Mouse (Mus musculus) heart, adult 2 months (tissue): Measurements from ENCODE around the gene Tbx20. TPM values are rescaled to one million over a fixed set of nuclear protein-coding genes. Genes with fewer than 3 reads are reported as not detected.

Source experiments
- DNase-seq, 2 experiments: peaks; one replicate each; pipeline ENCODE4 v3.0.0; 2021
- H3K27ac ChIP-seq: fragments of 200-600 bp; 2 replicates; pipeline ENCODE4 v1.8.1; 2022
- H3K27me3 ChIP-seq: fragments of 200-500 bp; 2 replicates; pipeline ENCODE4 v1.6.1; 2012; ENCODE audit warnings: mild to moderate bottlenecking, low read length, inconsistent platforms, mixed read lengths; ENCODE audit not compliant: control insufficient read depth, insufficient read depth
- H3K36me3 ChIP-seq: fragments of 200-500 bp; 2 replicates; pipeline ENCODE4 v1.6.1; 2012; ENCODE audit warnings: low read length, inconsistent platforms; ENCODE audit not compliant: control insufficient read depth, insufficient read depth
- H3K4me1 ChIP-seq: fragments of 200-500 bp; 2 replicates; pipeline ENCODE4 v1.6.1; 2011; ENCODE audit warnings: low read length; ENCODE audit not compliant: control insufficient read depth, insufficient read depth
- H3K4me3 ChIP-seq: fragments of 200-600 bp; 2 replicates; pipeline ENCODE4 v1.8.1; 2022
- H3K79me2 ChIP-seq: fragments of 200-500 bp; replicated peaks from 2 replicates; pipeline ENCODE4 v1.6.1; 2012; ENCODE audit warnings: mild to moderate bottlenecking, inconsistent platforms, low read length, moderate library complexity, mixed read lengths; ENCODE audit not compliant: control insufficient read depth, insufficient read depth
- H3K9ac ChIP-seq: fragments of 200-500 bp; 2 replicates; pipeline ENCODE4 v1.6.1; 2012; ENCODE audit warnings: low read depth, mild to moderate bottlenecking, control low read depth, inconsistent platforms, low read length, mixed read lengths
- CTCF ChIP-seq: fragments of 200-600 bp; IDR thresholded peaks from 2 replicates; pipeline ENCODE4 v1.8.1; 2022; ENCODE audit warnings: antibody characterized with exemption, mild to moderate bottlenecking, moderate library complexity
- EP300 ChIP-seq: fragments of 200-500 bp; IDR thresholded peaks from 2 replicates; pipeline ENCODE4 v1.6.1; 2011; ENCODE audit warnings: low read depth, low read length, control low read depth; ENCODE audit not compliant: insufficient read depth
- POLR2A ChIP-seq: fragments of 200-500 bp; IDR thresholded peaks from 2 replicates; pipeline ENCODE4 v1.6.1; 2011; ENCODE audit warnings: mild to moderate bottlenecking, low read depth, low read length, control low read depth; ENCODE audit not compliant: insufficient read depth
- WGBS: fragments of 180-500 bp; shearing (Covaris S2); methylation state at CpG from one replicate; pipeline ENCODE4 v1.1.7; 2018; 5-methylcytosine and 5-hydroxymethylcytosine counted together
- intact Hi-C: fragments of 180-260 bp; cut with DNase I; formaldehyde crosslinking; loops from one replicate; pipeline ENCODE4 v1.15.1; 2025
- polyA plus RNA-seq: library from polyadenylated mRNA; depleted of rRNA; stranded (reverse); fragments of >200 nt; gene quantifications from 2 replicates; pipeline ENCODE4 v1.2.3, GENCODE M21; 2012; rRNA removed
- total RNA-seq, 2 experiments: library from RNA; stranded (reverse); gene quantifications; 2 replicates each; pipeline ENCODE4 v1.2.3; 2021

Tbx20 gene
- total and polyA plus RNA-seq, 3 experiments: 33.9 to 83.2 (median 83.0) TPM

DNA sequence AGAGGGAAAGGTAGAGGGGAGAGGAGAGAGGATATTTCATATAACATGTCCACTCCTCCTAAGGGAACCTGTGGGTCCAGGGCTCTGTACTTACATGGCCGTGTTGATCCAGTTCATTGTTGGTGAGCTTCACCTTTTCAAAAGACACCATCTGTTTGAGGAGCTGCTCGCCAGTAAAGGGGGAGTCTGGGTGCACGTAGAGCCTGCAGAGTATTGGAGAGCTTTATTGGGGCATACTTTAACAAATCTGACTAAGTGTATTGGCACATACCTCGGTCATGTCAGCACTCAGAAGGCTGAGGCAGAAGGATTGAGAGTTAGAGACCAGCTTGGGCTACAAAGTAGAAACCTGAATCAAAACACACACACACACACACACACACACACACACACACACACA, 8.5 kb downstream of the Tbx20 start:
- H3K27me3 ChIP-seq: no peaks in the 10 kb centered on the region; the same call in 1 of the 2 replicates
- intact Hi-C loops: no loop called here
- H3K9ac ChIP-seq: no peak overlapping the region
- WGBS: 46% methylated on average over 4 of the region's 4 CpGs
- peaks cover 6% of the 10 kb centered on the region for H3K4me1 ChIP-seq
- no peak for DNase-seq
- no peaks in the 10 kb centered on the region for H3K79me2 ChIP-seq
- H3K36me3 ChIP-seq: peaks cover 33% of the 10 kb centered on the region
- peak overlapping the region; percentile 20; the same call in 1 of the 2 replicates for H3K27ac ChIP-seq
- no peak overlapping the region for H3K4me3 ChIP-seq
- no peak for TF ChIP-seq POLR2A

DNA sequence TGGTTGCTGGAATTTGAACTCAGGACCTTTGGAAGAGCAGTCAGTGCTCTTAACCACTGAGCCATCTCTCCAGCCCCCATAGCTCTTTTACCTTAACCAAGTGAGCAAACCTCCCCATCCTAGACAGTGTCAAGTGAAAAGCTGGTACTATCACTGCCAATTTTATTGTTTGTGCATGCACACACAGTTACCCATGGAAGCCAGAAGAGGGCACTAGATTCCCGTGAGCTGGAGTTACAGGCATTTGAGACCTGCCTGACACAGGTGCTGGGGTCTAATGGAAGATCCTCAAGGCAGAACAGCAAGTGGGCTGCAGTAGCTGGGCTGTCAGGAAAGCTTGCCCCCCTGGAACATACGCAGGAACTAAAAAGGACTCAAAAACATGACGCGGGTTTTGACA, 13.6 kb downstream of the Tbx20 start:
- no peak for DNase-seq
- H3K27ac ChIP-seq: no peak overlapping the region
- H3K9ac ChIP-seq: no peak overlapping the region
- no peaks in the 10 kb centered on the region for H3K27me3 ChIP-seq
- WGBS: 59% methylated on average over 4 of the region's 4 CpGs
- TF ChIP-seq CTCF (peak; percentile 62), EP300 (no peak)
- no peaks in the 10 kb centered on the region for H3K79me2 ChIP-seq
- H3K4me3 ChIP-seq: no peak overlapping the region
- H3K4me1 ChIP-seq: peaks cover 4% of the 10 kb centered on the region
- H3K36me3 ChIP-seq: peaks cover 27% of the 10 kb centered on the region
- intact Hi-C loops: loop anchor here (5.0 kb wide), 1 partner anchor 267 kb away; no protein-coding TSS in a partner anchor

DNA sequence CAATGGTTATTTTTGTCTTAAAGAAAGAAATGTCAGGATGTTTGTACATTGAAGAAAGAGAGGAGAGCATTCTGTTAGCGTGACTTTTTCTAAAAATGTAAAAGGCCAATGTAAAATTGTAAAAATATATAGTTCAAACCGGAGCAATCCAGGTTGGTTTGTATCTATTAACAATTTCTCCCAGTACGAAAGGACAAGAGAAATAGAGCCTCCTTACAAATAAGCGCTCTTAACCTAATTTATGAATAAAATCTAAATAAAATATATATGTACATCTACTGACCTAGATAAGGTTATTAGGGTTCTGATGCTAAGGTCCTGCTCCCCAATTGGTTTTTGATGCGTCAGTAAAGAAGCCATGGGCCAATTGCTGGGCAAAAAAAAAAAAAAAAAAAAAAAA, 29.1 kb downstream of the Tbx20 start:
- intact Hi-C loops: no loop called here
- Histone ChIP-seq H3K36me3 (peaks cover 52% of the 10 kb centered on the region), H3K27me3 (no peaks in the 10 kb centered on the region), H3K79me2 (peaks cover 3% of the 10 kb centered on the region; the same call in 1 of the 2 replicates), H3K9ac (no peak overlapping the region), H3K4me1 (peaks cover 4% of the 10 kb centered on the region), H3K27ac (no peak overlapping the region), H3K4me3 (no peak overlapping the region)
- WGBS: 83% methylated on average over 5 of the region's 5 CpGs
- no peak for DNase-seq
- TF ChIP-seq EP300 (no peak), CTCF (no peak), POLR2A (no peak)

DNA sequence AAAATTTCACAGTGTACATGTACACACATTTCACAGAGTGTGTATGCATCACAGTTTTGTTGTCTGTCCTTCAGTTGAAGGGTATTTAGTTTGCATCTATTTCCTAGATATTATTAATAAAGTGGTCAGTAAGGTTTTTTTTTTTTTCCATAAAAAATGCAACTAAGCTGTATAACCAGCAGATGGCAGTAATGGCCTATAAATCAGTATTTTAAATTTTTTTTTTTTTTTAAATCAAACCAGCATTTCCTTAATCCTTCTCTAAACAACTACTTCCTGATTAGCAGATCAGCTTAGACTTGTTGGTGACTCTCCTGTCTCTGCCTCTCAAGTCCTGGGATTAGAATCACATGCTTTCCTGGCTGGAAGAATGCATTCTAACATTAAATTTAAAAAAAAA, 72.9 kb downstream of the Tbx20 start:
- Histone ChIP-seq H3K27me3 (no peaks in the 10 kb centered on the region), H3K36me3 (no peaks in the 10 kb centered on the region), H3K79me2 (no peaks in the 10 kb centered on the region), H3K9ac (no peak overlapping the region), H3K4me1 (no peaks in the 10 kb centered on the region), H3K4me3 (no peak overlapping the region), H3K27ac (no peak overlapping the region)
- TF ChIP-seq EP300: no peak
- TF ChIP-seq CTCF: peak; percentile 74
- TF ChIP-seq POLR2A: no peak
- DNase-seq: no peak
- intact Hi-C loops: loop anchor here (1.0 to 10.0 kb wide), 3 partner anchors 244 to 403 kb away; no protein-coding TSS in a partner anchor

DNA sequence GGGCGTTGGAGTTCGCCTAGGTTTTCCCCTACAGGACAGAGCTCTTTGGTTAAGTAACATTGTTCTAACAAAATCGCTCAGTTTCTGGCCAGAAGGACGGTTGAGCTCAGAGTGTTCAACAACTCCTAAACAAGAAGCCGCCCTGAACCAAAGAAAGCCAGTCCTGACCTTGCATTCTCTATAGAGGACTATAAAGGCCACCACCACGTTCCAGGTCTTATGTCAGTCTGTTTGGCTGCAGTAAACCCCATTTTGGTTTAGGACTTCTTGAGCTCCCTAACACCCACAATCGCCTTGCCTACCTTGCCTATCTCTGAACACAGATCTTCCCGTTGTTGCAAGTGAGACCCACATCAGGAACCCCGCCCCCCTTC, 77.7 kb downstream of the Tbx20 start:
- no peak overlapping the region; the same call in 1 of the 2 replicates for H3K4me3 ChIP-seq
- H3K27ac ChIP-seq: no peak overlapping the region
- no peaks in the 10 kb centered on the region for H3K36me3 ChIP-seq
- H3K27me3 ChIP-seq: no peaks in the 10 kb centered on the region
- TF ChIP-seq EP300: no peak
- no peak for TF ChIP-seq CTCF
- no peak for TF ChIP-seq POLR2A
- 28% methylated on average over 9 of the region's 9 CpGs for WGBS
- H3K9ac ChIP-seq: no peak overlapping the region
- no peak for DNase-seq
- no peaks in the 10 kb centered on the region for H3K79me2 ChIP-seq
- intact Hi-C loops: loop anchor here (5.0 kb wide), 1 partner anchor 331 kb away; no protein-coding TSS in a partner anchor
- no peaks in the 10 kb centered on the region for H3K4me1 ChIP-seq

DNA sequence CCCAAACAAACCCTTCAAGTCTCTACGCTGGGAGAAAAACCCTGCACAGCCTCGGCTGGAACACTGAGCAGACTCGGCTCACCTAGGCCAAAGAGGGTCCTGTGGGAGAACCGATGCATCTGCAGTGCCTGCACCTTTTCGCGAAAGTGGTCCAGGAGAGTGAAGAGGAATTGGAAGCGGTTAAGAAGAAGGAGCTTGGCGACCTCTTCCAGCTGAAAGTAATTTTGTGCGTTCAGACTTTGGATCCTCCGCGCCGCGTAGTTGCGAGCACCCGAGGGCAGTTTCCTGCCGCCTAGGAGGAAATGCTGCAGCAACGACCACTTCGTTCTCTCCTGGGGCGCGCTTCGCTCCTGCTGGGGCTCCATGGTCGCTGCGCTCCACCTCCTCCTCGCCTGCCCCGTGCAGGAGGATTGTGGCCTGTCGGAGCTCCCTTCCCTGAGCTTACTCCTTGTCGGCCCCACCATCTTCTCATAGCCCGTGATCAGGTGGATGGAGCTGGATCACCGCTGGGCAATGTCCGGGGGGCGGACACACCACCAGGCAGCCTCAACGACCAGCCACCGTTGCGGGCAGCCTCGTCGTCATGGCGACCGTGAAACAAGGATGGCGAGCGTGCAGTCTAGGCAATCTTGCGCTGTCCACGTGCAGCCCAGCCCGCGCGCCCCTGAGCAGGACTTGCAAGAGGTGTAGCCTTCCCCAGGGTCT, 78.3 kb downstream of the Tbx20 start, which contains the start of gene Dpy19l2:
Gene Dpy19l2 (minus strand): TSS at position 594 of the 705 bp plus-strand sequence.
- Histone ChIP-seq H3K27me3 (no peaks in the 10 kb centered on the region), H3K36me3 (no peaks in the 10 kb centered on the region), H3K9ac (0 out of 2 replicates have a peak within 1 kb of the TSS, but pooled peaks have one; percentile 16), H3K27ac (no peak within 1 kb of the TSS), H3K4me3 (peak within 1 kb of the TSS; percentile 43), H3K4me1 (no peaks in the 10 kb centered on the region), H3K79me2 (no peaks in the 10 kb centered on the region)
- TF ChIP-seq CTCF (no peak), EP300 (no peak), POLR2A (no peak)
- DNase-seq: peak; percentile 10 to 30
- intact Hi-C loops: loop anchor here (5.0 kb wide), 1 partner anchor 331 kb away; no protein-coding TSS in a partner anchor
- WGBS: 2% methylated on average over 45 of the region's 45 CpGs

Other genes starting within 250 kb of the Tbx20 start
- gene Cypt4, start 149.1 kb downstream of the Tbx20 start, total RNA-seq: not detected
- not detected in 2 replicates for gene Cypt4, start 149.1 kb downstream of the Tbx20 start, polyA plus RNA-seq
- gene Dpy19l2, start 78.0 kb downstream of the Tbx20 start, total RNA-seq: not detected
- 0.02 TPM in 1 of 2 replicates, not detected in the other for gene Dpy19l2, start 78.0 kb downstream of the Tbx20 start, polyA plus RNA-seq